Mouse (Mus musculus) layer of hippocampus, adult 11-12 months (tissue): ENCODE measurements around the gene Rab31.
"Not testable (repeated sequence)": the region's sequence is repeated elsewhere in the genome, so short reads cannot be mapped to it uniquely, and the experiment has no call there.

Experiments used
- DNase-seq: peaks from one replicate; pipeline ENCODE4 v3.0.0; 2022; ENCODE audit warnings: low spot score

The Rab31 gene

DNA sequence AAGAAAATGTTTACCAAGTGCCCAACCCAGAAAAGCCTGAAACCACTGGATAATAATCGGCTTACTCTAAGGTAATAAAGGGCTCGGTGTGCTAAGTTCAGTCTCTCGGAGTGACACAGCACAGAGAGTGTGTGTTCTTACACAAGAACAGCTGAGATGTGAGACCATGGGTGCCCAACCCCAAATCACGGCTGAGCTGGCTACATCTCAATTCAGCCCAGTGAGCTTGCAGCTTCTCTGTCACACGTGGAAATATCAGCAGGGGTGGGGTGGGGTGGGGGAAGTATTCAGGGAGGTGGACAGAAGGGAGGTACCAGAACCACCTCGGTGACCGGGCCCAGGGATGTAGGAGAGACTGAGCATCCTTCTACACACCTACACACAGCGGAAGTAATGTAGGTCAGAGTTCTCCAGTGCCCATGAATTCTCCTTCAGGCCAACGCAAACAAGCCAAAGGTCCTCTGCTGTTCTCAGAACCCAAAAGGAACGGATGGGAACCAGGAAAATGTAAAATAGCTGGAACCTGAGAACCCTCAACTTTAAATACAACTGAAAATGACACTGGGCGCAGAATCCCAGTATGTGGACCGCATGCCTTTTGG is 106.7 kb downstream of the Rab31 start:
- DNase-seq = no peak

DNA sequence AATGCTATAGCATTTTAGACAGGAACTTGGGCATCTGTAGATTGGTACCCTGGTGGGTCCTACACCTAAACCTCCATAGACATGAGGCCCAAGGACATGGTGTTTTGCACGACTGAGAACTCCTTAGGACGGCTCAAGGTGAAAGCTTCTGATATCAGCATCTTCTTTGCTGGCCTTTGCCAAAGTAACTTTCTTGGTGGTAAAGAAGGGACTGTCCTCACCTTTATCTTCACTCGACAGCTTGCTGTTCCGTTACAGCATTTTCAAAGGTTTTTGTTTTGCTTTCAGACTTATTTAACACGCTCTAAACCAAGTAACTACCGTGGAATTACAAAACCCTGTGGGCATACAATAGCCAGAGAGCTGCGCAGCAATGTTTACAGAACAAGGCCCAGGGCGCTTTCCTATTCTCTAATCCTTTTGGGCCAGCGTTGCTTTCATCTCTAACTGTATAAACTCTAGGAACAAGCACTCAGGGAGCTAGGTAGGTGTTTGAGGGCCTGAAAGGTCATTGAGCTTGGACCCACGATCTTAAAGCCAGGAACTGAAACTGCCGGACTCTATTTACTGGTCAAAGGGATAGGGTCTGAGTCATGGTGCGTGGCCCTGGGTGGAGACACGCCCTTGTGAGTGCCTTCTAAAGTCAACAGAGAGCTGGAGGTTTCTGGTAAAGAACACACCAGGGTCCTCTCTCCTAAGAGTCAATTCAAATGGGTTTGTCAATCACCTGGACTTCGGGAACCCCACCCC is 109.0 kb downstream of the Rab31 start:
- no peak for DNase-seq

DNA sequence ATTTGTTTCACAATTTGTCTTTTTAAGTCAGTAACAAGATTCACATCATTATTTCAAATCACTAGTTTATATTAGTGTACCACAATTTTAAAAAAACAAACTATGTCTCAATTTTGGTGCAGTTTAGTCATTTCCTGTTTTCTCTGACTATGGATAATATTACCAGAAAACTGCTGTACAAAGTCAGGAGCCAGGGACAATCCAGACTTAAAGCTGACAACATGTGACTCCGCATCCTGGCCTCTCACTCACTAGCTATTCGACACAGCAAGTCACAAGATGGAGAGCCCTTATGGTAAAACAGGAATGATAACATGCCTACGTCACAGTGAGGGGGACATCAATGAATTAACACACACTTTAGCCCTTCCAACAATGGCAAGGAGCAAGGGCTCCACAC is 109.9 kb downstream of the Rab31 start:
- DNase-seq = no peak

DNA sequence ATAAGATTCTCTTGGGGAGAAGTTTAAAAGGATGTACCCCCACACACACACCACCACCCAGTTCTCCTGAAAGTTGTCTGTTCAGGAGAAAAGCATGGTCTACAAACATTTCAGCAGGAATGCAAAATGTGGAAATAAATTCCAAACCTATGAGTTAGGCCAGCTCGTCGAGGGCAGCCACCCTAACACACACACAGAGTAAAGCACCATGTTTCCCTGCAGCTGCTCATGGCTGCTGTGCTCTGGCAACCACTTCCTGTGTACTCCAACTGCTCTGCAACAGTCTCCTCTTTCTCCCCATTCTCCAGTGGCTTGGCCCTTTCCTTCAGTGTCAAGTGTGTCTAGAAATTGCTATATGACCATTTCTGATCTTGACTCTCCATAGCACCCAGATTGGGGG is 114.1 kb downstream of the Rab31 start:
- no peak for DNase-seq

DNA sequence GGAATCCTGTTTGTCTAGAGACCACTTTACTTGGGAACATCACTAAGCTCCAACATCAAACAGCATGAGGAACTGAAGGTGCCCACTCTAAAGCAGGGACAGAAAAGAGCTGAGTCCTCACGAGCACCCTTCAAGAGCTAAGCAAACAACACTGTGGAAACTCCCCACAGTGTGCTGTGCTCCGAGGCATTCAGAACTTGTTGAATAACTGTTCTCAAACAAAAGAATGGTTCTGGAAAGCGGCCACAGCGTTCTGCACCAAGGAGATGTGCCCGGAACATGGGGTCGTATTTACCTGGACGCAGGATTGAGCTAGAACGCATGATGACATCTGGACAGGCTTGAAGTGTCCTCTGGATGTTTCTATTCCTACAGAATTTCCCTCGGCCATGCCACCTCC is 114.6 kb downstream of the Rab31 start:
- DNase-seq = no peak

DNA sequence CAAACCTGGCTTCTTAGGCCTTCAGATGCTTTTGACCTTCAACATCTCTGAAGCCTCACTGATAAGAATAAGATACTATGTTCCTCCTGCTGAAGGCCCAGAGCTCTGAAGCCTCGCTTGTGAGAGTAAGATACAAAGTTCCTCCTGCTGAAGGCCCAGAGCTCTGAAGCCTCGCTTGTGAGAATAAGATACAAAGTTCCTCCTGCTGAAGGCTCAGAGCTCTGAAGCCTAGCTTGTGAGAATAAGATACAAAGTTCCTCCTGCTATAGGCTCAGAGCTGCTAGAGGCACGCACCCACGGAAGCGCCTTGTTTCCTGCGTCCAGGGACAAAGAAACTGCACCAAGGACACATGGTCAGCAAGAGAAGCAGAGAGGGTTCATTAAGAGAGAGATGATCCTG is 115.8 kb downstream of the Rab31 start:
- no peak for DNase-seq

DNA sequence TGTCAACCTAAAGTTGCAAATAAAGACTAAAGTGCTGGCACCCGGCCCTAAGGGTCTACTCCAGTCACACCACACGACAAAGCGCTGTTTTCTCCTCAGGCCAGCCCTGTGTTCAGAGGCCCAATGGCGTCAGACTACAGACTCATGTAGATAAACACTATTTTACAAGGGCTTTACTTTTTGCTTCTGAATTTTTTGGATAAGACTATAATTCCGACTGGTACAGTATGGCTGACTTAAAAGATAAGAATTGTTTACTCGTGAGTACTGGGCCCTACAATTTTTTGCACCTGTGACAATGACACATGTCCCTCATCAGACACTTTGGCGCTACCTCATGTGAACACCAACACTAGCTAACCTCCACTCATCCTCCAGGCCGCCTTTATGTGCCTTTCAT is 116.5 kb downstream of the Rab31 start:
- no peak for DNase-seq

DNA sequence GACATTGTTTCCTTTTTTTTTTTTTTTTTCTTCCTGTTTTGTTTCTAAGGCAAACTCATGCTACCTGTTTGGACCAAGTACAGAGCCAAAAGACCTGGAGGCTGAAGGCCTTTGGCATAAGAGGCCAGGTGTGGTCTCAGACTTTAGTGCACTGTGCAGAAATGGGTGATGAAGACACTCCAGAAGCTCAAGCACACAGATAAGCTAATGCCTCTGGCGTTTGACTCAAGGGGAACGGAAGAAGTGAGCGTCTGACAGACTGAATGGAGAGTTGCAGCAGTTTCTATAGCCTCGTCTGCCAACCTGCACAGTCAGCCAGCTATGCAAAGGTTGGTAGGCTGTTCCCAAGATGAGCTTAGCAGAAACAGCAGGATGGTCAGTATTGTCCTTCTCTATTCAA is 116.9 kb downstream of the Rab31 start:
- DNase-seq = no peak

DNA sequence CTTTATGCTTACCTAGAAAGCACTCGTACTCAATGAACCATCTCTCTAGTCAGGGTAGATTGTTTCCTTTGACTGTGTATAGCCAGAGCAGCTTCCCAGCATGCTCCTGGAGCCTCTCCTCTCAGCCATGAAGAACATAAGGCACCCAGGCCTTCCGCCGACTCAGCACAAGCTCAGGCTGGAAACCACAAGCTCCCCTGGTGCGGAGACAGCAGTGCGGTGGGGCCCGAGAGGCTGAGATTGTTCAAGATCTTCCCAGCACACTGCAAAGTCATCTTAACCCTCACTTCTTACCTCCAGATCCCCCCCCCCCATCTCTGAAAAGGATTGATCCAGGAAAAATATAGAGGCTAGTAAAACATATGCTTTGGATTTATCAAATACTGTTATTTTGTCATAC is 122.0 kb downstream of the Rab31 start:
- no peak for DNase-seq

DNA sequence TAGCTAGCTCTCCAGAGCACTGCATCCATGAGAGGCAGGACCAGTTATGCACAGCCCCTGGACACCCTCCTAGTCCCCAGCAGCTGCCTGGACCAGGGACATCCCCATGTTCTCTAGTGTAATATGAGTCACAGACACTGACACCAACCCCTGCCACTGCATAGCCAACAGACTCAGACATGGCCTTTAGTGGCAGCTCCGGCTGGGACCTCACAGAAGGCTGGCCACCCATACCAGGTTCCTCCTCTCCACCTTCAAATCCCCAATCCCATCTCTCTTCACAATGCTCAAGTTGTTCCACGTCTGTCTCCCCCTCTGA is 123.4 kb downstream of the Rab31 start:
- DNase-seq = no peak

DNA sequence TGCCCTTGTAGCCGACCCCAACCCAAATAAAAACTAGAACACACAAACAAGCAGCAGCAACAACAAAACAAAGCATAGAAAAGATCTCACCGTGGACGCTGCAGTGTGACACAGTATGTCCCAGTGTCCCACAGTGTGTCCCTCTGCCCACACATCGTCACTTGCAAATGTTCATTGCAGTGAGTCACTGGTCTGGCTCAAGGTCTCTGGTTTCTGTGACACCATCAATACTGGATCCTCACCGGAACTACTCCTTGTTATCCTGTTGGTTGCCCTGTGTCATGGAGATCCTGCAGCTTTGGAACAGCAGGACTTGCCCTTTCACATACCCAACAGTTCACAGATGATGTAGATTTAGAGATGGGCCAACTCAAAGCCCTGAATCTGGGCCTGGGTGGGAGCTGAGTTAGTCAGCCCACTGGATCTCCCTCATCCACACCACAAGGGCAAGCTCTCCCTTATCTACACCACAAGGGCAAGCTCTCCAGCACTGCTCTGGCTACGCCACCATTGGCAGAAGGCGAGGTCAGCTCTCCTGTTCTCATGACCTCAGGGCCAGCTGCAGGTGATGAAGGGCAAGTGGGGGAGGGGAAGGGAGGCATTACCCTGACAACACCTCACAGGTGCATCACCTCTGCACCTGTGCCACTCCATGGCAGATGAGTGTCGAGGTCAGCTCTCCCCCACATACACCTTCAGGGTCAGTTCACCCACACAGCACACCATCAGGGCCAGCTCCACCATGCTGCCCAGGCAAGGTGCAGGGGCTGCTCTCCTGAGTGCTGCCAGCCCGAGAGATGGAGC is 124.0 kb downstream of the Rab31 start:
- DNase-seq = no peak

DNA sequence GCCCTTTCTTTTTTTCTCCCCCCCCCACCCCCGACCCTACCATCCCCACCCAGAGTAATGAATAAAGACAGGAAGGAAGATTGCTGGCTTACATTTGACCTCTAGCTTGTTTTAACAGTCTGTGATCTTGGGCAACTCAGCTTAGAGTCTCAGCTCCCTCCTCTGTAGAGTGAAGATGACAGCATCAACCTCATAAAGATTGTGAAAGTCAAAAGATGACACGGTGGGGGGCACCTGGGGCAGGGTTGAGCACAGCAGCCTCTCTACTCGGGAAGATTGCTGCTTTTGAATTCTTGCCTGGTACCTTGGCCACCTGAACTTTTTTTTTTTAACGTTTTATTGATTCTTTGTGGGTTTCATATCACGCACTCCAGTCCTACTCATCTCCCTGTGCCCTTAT is 124.6 kb downstream of the Rab31 start:
- DNase-seq = no peak

DNA sequence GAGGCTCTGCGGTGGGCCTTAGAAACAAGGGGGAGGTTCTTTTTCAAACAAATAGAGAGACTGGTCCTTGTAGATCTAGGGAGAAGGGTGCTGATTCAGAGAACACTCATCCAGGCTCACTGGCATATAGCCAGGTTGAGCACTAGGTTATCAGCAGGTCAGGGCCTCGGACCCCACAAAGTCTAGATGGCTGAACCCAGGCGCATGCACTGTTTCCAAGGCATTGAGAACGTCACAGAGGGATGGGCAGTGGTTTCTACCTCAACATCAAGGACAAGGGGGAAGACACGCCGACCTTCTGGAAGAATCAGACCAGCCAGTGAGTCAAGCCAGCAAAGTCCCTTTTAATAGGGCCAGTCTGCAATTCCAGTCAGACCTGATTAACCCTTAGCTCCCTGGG is 125.3 kb downstream of the Rab31 start:
- DNase-seq = no peak

DNA sequence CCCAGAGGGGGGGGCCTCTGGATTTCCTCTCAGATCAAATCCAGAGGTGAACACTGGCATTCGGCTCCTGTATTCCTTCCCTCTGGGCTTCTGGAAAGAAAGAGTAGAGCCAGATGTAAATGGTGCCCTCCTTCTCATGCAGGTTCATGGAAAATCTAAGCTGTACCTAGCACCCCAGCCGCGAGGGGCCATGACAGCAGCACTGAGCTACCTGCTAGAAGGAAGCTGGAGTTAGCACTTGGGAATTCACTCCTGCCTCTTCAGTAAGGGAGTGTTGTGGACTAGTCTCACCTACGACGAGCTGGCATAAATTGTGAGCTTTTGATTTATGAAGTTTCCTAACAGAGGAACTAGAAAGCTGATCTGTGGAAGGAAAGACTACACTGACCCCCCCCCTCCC is 129.0 kb downstream of the Rab31 start:
- no peak for DNase-seq

DNA sequence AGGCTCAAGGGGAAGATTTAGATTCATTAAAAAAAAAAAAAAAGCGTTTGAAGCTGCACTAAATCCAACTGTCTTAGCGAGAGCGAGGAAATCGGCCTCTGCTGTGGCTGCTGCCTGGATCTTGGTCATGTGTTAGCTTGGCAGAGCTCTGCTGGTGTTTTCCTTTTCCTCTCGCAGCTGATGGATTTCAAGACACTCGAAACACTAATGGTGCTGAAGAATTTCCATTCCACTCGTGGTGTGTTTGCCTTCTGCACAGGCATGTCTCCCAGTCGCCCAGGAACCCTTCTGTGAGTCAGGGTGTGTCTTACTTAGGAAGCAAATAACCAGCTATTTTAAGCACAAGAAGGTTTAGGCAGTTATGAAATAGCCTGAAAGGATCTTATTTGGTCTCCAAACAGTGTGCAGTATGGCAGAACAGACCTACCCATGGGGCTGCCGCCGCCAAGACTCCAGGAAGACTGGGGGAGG is 129.5 kb downstream of the Rab31 start:
- peak; percentile 50 for DNase-seq

DNA sequence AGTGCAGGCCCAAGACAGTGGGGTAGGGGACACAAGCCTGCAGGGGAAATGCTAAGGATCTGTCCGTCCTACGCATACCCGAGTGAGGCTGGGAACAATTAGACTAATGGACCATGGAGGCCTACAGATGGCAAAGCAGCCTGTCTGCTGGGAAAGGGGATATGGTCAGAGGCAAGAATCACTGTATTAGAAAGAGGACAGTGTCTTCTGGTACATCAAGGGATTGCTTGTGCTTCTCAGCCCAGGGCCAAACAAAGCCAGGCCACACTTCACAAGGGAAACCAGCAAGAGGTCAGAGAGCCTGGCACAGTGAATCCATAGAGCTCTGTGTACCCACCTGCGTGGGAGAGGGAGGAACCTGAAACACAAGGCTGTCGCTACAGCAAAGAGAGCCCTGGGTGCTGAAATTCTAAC is 130.0 kb downstream of the Rab31 start:
- DNase-seq = no peak

DNA sequence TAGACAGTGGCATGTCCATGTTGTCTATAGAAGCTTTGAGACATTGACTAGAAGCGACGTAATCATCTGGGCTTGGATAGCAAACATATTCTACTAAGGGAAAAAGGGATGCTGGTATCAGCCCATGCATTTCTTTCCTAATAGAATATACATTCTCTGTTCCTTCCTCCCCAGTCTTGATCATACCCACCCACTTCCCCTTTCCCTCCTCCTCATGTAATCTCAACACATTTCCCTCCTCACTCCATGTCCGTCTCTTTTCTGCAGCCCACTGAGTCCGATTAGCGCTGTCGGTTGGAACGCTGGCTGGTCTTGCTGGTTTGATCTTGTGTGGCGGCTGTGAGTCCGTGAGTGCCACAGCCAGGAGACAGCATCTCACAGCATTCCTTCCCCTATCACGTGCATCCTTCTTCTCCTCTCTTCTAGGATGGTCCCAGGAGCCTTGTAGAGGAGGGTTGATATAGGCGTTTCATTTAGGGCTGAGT is 130.8 kb downstream of the Rab31 start, which contains the start of gene Txndc2:
TSS of gene Txndc2 (minus strand) at position 435 of the 485 bp plus-strand sequence.
- no peak for DNase-seq

DNA sequence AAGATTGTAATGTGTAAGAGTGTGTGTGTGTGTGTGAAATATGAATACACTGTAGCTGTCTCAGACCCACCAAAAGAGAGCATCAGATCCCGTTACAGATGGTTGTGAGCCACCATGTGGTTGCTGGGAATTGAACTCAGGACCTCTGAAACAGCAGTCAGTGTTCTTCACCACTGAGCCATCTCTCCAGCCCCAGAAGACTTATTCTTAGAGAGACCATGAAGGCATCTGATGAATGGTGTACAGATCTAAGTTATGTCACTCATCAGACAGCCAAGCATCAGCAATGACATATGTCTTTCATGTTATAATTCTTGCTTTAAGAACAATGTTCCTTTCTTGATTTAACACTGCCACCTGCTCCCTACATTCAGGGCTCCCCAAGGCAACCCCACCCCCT is 133.4 kb downstream of the Rab31 start:
- DNase-seq = no peak

DNA sequence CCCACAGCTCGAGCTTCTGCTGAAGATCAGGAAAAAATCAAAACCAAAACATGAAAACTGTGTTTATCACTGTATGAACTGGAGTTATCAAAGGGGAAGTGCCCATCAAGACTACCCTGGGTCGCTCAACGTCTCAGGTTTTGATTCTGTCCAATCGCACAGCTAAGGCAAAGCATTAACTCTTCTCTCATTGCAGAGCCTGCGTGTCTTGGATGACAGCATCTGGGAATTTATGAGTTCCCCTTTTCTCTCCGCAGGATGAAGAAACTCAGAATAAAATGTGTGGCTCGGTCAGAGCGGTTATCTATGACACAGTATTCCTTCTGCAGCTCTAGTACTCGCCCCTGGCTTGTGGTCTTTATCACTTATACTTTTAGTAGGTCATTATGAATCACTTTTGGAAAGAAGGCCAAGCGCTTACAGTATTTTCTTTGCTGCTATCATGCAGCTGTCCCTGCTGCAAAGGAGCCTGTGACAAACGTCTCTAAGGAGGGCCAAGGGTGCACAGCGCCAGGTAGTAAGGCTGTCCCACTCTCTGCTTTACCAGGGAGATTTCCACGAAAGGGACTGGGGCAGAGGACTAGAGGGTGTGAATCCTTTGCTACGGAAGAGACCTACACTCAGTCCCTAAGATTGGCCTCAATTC is 136.7 kb downstream of the Rab31 start:
- DNase-seq = no peak

DNA sequence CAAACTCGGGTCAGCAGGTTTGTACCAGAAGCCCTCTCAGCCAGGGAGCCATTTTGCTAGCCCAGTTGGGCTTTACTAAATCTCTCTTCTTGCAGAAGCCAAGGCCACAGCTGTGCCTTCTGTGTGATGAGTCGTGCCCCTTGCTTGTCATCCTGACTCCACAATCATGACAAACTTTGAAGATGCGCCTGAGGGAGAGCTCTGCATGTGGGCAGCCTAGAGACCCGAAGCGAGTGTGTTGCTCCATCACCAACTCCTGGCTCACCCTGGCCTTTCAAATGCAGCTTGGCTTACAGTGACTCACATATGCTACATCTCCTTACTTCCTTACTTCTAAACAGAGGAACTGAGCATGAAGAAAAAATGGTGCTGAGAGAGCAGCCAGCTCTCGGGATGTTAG is 142.6 kb downstream of the Rab31 start:
- no peak for DNase-seq

DNA sequence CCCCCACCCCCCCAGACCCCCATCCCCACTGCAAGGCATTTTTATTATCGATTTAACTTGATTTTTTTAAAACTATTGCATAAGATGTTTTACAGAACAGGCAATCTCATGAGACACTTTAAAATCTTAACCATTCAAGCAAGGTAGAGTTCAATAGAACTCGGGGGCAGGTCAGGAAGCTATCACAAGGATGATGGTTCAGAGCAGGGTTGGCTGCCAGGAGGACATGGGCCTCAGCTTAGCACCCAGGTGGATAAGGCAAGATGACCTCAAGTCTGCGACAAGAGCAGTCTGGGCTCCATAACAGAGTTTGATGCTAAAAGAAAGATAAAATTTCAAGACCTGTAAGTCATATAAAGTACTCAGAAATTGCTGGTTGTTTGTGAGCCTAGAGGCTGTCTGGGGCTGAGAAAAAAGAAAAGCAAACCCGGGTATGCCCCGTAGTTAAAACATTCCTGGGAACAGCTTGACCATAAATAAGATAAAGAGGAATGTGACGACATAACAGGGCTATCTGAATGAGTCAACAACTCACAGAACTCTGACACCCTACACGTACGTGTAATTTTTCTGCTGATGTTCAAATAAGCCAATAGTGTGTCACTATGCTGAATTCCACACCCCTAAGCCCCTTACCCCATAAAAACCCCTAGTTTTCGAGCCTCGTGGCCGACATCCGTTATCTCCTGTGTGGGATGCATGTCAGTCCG is 143.6 kb downstream of the Rab31 start:
- DNase-seq = not testable (repeated sequence)

DNA sequence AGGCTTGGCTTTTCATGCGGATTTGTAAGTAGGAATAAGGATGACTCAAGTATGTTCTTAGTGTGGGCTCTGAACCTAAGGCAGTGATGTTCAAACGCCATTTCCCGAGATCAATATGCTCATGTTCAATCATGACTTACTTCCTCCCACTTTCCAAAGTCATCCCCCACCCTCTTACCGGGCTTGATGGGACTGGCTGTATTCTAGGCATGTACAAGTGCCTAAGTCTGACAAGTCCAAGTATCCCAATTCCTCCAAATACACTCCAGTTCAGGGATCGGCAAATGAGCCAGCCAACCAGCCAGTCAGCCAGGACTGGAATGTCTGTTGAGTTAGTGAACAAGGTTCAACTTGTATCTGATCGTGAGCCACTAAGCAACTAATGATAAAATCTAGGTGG is 146.3 kb downstream of the Rab31 start:
- no peak for DNase-seq
